Mouse (Mus musculus): Measurements from ENCODE around the gene Itgb3. TPM values are rescaled to one million over a fixed set of nuclear protein-coding genes. Genes with fewer than 3 reads are reported as not detected.
A peak's percentile ranks its signal among the peaks of the same experiment; 100 is the strongest.
"Not testable (repeated sequence)": the region's sequence is repeated elsewhere in the genome, so short reads cannot be mapped to it uniquely, and the experiment has no call there.

The Itgb3 gene
- 25.3 TPM for polyA plus RNA-seq (2021)

- no peak for DNase-seq (ENCODE audit: low read depth, low spot score)
- POLR2A ChIA-PET, result interaction anchor here (1.2 kb wide), 1 partner anchor 17 kb away, joined by 3 read pairs; no protein-coding TSS in a partner anchor
- TF ChIP-seq CTCF (IDR thresholded peaks at IDR 0.05), result peak; percentile 89
- in situ Hi-C loops (cut with MboI; ENCODE audit: low pct_unique_long_range_greater_than_20kb), result loop anchor here (10.0 kb wide), 1 partner anchor 517 kb away; the partner anchor contains the start of gene Mettl2
- peak; percentile 82 for ATAC-seq
- CTCF ChIA-PET, result interaction anchor here (0.7 to 2.9 kb wide), 3 partner anchors 18 to 64 kb away, joined by 3 to 12 read pairs (median 3); no protein-coding TSS in a partner anchor
- no peaks in the 10 kb centered on the region for H3K27me3 ChIP-seq
Observed at GRCm38 (mm10) chr11:104607491-104608245, at the start of gene Itgb3. TSS of gene Itgb3 (plus strand) at chr11:104608000.

GRCm38 (mm10) chr11:104558065-104558464, 49.7 kb upstream of the Itgb3 start:
- no peak for TF ChIP-seq CTCF (IDR thresholded peaks at IDR 0.05)
- POLR2A ChIA-PET, result no interaction called here

GRCm38 (mm10) chr11:104558651-104559403, 49.0 kb upstream of the Itgb3 start:
- DNase-seq (ENCODE audit: low read depth, low spot score), result no peak
- no peak for ATAC-seq

More at GRCm38 (mm10) chr11:104558065-104558464, 49.7 kb upstream of the Itgb3 start:
- CTCF ChIA-PET, result interaction anchor here (1.0 kb wide), 1 partner anchor 24 kb away, joined by 3 read pairs; no protein-coding TSS in a partner anchor
- ATAC-seq, result no peak
- H3K27me3 ChIP-seq, result no peaks in the 10 kb centered on the region
- no peak for DNase-seq (ENCODE audit: low read depth, low spot score)
- in situ Hi-C loops (cut with MboI; ENCODE audit: low pct_unique_long_range_greater_than_20kb), result no loop called here

GRCm38 (mm10) chr11:104560971-104561370, 46.8 kb upstream of the Itgb3 start:
- DNase-seq (ENCODE audit: low read depth, low spot score) (peak; percentile 49), ATAC-seq (peak; percentile 90)
- POLR2A ChIA-PET, result no interaction called here
- H3K27me3 ChIP-seq, result no peaks in the 10 kb centered on the region
- in situ Hi-C loops (cut with MboI; ENCODE audit: low pct_unique_long_range_greater_than_20kb), result no loop called here
- no peak for TF ChIP-seq CTCF (IDR thresholded peaks at IDR 0.05)
- CTCF ChIA-PET, result interaction anchor here (1.0 to 2.3 kb wide), 3 partner anchors 8 to 12 kb away, joined by 4 to 7 read pairs (median 5); partner anchors contain the start of genes Cdc27 and Myl4

More at GRCm38 (mm10) chr11:104558651-104559403, 49.0 kb upstream of the Itgb3 start:
- no peak for TF ChIP-seq CTCF (IDR thresholded peaks at IDR 0.05)
- ChIA-PET POLR2A (interaction anchor here (0.7 kb wide), 1 partner anchor 107 kb away, joined by 4 read pairs; no protein-coding TSS in a partner anchor), CTCF (interaction anchor here (1.1 to 2.3 kb wide), 3 partner anchors 14 to 32 kb away, joined by 3 to 7 read pairs (median 3); no protein-coding TSS in a partner anchor)
- no peaks in the 10 kb centered on the region for H3K27me3 ChIP-seq
- in situ Hi-C loops (cut with MboI; ENCODE audit: low pct_unique_long_range_greater_than_20kb), result no loop called here

DNA sequence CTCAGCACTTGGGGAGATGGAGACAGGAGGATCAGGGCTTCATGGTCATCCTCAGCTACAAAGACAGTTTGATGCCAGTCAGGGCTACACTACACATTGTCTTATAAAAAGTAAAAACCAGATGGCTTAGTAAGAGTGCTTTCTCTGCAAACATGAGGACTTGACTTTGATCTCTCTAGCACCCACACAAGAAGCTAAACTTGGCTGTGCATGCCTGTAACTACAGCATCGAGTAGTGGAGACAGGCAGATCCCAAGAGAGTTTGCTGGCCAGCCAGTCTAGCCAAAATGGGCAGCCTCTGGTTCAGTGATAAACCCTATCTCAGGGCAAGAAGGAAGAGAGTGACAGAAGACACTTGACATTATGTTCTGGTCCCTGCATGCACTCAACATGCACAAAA, 44.3 kb upstream of the Itgb3 start:
- ChIA-PET POLR2A (no interaction called here), CTCF (no interaction called here)
- in situ Hi-C loops (cut with MboI; ENCODE audit: low pct_unique_long_range_greater_than_20kb), result no loop called here
- no peaks in the 10 kb centered on the region for H3K27me3 ChIP-seq
- ATAC-seq (no peak), DNase-seq (ENCODE audit: low read depth, low spot score) (no peak)
- no peak for TF ChIP-seq CTCF (IDR thresholded peaks at IDR 0.05)

GRCm38 (mm10) chr11:104565172-104565571, 42.6 kb upstream of the Itgb3 start:
- in situ Hi-C loops (cut with MboI; ENCODE audit: low pct_unique_long_range_greater_than_20kb), result no loop called here
- ATAC-seq, result no peak
- DNase-seq (ENCODE audit: low read depth, low spot score), result no peak
- POLR2A ChIA-PET, result interaction anchor here (0.5 kb wide), 1 partner anchor 9 kb away, joined by 7 read pairs; no protein-coding TSS in a partner anchor
- CTCF ChIA-PET, result no interaction called here
- no peak for TF ChIP-seq CTCF (IDR thresholded peaks at IDR 0.05)
- no peaks in the 10 kb centered on the region for H3K27me3 ChIP-seq

GRCm38 (mm10) chr11:104566097-104566496, 41.7 kb upstream of the Itgb3 start:
- H3K27me3 ChIP-seq, result no peaks in the 10 kb centered on the region
- DNase-seq (ENCODE audit: low read depth, low spot score), result no peak
- ATAC-seq, result no peak
- no peak for TF ChIP-seq CTCF (IDR thresholded peaks at IDR 0.05)
- in situ Hi-C loops (cut with MboI; ENCODE audit: low pct_unique_long_range_greater_than_20kb), result no loop called here
- ChIA-PET CTCF (interaction anchor here (2.1 kb wide), 1 partner anchor 24 kb away, joined by 8 read pairs; no protein-coding TSS in a partner anchor), POLR2A (no interaction called here)

- POLR2A ChIA-PET, result no interaction called here
- in situ Hi-C loops (cut with MboI; ENCODE audit: low pct_unique_long_range_greater_than_20kb), result no loop called here
- DNase-seq (ENCODE audit: low read depth, low spot score) (no peak), ATAC-seq (no peak)
- no peaks in the 10 kb centered on the region for H3K27me3 ChIP-seq
- CTCF ChIA-PET, result interaction anchor here (2.1 kb wide), 1 partner anchor 23 kb away, joined by 8 read pairs; no protein-coding TSS in a partner anchor
- no peak for TF ChIP-seq CTCF (IDR thresholded peaks at IDR 0.05)
Observed at GRCm38 (mm10) chr11:104566796-104567195, 41.0 kb upstream of the Itgb3 start.

DNA sequence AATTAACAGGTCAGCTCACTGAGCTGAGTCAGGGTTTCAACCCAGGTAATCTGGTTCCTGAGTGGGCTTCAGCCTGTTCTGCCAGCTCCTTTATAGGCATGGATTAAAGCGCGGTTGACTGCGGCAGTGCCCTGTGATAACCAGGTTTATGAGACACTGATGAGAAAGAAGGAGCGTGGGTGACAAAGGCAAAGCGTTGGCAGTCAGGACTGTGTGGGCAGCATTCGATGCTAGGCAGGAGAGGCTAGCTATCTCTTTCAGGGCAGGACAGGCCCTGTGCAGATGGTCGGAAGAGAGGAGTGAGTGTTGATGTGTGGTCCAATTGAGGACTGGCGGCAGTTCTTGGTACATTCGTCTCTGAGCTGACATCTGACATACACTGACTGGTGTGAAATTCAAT, 40.1 kb upstream of the Itgb3 start:
- H3K27me3 ChIP-seq, result no peaks in the 10 kb centered on the region
- POLR2A ChIA-PET, result interaction anchor here (0.6 to 0.7 kb wide), 2 partner anchors 41 to 615 kb away, joined by 3 read pairs; no protein-coding TSS in a partner anchor
- in situ Hi-C loops (cut with MboI; ENCODE audit: low pct_unique_long_range_greater_than_20kb), result no loop called here
- ATAC-seq (no peak), DNase-seq (ENCODE audit: low read depth, low spot score) (no peak)
- no peak for TF ChIP-seq CTCF (IDR thresholded peaks at IDR 0.05)
- CTCF ChIA-PET, result interaction anchor here (2.1 kb wide), 1 partner anchor 22 kb away, joined by 8 read pairs; no protein-coding TSS in a partner anchor

GRCm38 (mm10) chr11:104568326-104568725, 39.5 kb upstream of the Itgb3 start:
- ATAC-seq, result no peak
- in situ Hi-C loops (cut with MboI; ENCODE audit: low pct_unique_long_range_greater_than_20kb), result no loop called here
- DNase-seq (ENCODE audit: low read depth, low spot score), result no peak

DNA sequence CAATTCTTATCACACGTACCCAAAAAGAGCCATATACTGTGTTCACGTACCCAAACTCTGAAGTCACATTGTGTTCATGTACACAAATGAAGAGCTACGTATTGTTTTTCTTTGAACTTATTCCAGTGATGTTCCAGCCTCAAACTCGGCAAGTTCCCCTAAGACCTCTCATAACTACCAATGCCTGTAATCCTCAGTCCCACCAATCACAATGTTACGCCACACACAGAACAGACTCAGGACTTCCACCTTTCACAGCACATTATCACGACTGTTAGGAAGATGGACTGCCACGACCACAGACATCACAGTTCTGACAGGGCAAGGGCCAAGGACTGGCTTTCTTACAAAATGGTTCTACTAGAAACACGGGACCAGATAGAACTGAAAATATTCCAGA, 37.3 kb upstream of the Itgb3 start:
- CTCF ChIA-PET; H3K27me3 ChIP-seq; ATAC-seq; POLR2A ChIA-PET; in situ Hi-C loops (cut with MboI; ENCODE audit: low pct_unique_long_range_greater_than_20kb); DNase-seq (ENCODE audit: low read depth, low spot score): not testable (repeated sequence)

More at GRCm38 (mm10) chr11:104568326-104568725, 39.5 kb upstream of the Itgb3 start:
- ChIA-PET CTCF (no interaction called here), POLR2A (interaction anchor here (0.7 kb wide), 1 partner anchor 614 kb away, joined by 3 read pairs; no protein-coding TSS in a partner anchor)
- H3K27me3 ChIP-seq, result no peaks in the 10 kb centered on the region
- TF ChIP-seq CTCF (IDR thresholded peaks at IDR 0.05), result no peak

GRCm38 (mm10) chr11:104571373-104571772, 36.4 kb upstream of the Itgb3 start:
- CTCF ChIA-PET, result interaction anchor here (2.1 kb wide), 1 partner anchor 11 kb away, joined by 7 read pairs; no protein-coding TSS in a partner anchor
- DNase-seq (ENCODE audit: low read depth, low spot score); H3K27me3 ChIP-seq; POLR2A ChIA-PET; ATAC-seq; in situ Hi-C loops (cut with MboI; ENCODE audit: low pct_unique_long_range_greater_than_20kb): not testable (repeated sequence)
